Mouse (Mus musculus): Measurements from ENCODE around the gene Skap1. TPM values are rescaled to one million over a fixed set of nuclear protein-coding genes. Genes with fewer than 3 reads are reported as not detected.

Gene Skap1
- polyA plus RNA-seq, 1 experiment from 2014 or later, result 0.59 TPM

- H3K27me3 ChIP-seq, result no peaks in the 10 kb centered on the region
- in situ Hi-C loops (cut with MboI; ENCODE audit: low pct_unique_long_range_greater_than_20kb), result loop anchor here (5.0 kb wide), 2 partner anchors 63 to 318 kb away; partner anchors contain the start of gene Hoxb5
- no peak for TF ChIP-seq CTCF (IDR thresholded peaks at IDR 0.05)
- ATAC-seq, result no peak
- POLR2A ChIA-PET, result interaction anchor here (0.7 to 1.9 kb wide), 10 partner anchors 63 to 343 kb away, joined by 3 to 8 read pairs (median 4); partner anchors contain the start of gene Hoxb7
- CTCF ChIA-PET, result interaction anchor here (0.9 to 6.7 kb wide), 11 partner anchors 66 to 341 kb away, joined by 3 to 66 read pairs (median 4); partner anchors contain the start of genes Hoxb5 and Hoxb8
- no peak for DNase-seq (ENCODE audit: low read depth, low spot score)
These were observed 155.6 kb downstream of the Skap1 start for GRCm38 (mm10) chr11:96620006-96620405.

DNA sequence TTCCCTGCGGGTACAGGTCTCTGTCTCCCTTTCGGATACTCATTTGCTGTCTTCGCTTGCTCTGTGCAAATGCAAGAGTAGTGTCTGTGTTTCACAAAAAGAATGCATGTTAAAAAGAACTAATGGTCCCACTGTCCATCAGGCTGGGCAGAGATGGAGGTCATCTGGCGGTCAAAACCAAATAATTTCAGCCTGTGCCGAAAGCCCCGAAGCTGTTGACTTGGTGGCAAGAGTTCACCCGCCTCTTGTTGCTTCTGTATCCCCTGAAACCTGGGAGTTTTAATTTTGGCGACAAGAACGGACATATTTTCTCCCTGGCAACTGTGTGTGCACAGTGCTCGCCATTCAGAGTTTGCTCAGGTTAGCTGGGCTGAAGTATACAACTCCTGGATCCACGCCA lies 156.3 kb downstream of the Skap1 start:
- POLR2A ChIA-PET, result interaction anchor here (0.5 to 1.9 kb wide), 14 partner anchors 266 to 1516 kb away, joined by 3 to 9 read pairs (median 4); partner anchors contain the start of genes Hoxb7 and Hoxb8
- CTCF ChIA-PET, result interaction anchor here (0.6 to 6.7 kb wide), 35 partner anchors 8 to 342 kb away, joined by 3 to 66 read pairs (median 4); partner anchors contain the start of genes Hoxb3, Hoxb5 and Hoxb8

GRCm38 (mm10) chr11:96621167-96621566 lies 156.8 kb downstream of the Skap1 start:
- in situ Hi-C loops (cut with MboI; ENCODE audit: low pct_unique_long_range_greater_than_20kb), result loop anchor here (5.0 kb wide), 2 partner anchors 64 to 319 kb away; partner anchors contain the start of gene Hoxb5
- DNase-seq (ENCODE audit: low read depth, low spot score) (no peak), ATAC-seq (no peak)
- no peaks in the 10 kb centered on the region for H3K27me3 ChIP-seq
- ChIA-PET CTCF (interaction anchor here (0.6 to 6.7 kb wide), 39 partner anchors 8 to 348 kb away, joined by 3 to 66 read pairs (median 4); partner anchors contain the start of genes Hoxb3, Hoxb5 and Hoxb8), POLR2A (interaction anchor here (0.5 to 1.9 kb wide), 14 partner anchors 118 to 1516 kb away, joined by 3 to 11 read pairs (median 5); partner anchors contain the start of gene Hoxb8)
- peak; percentile 93 for TF ChIP-seq CTCF (IDR thresholded peaks at IDR 0.05)

More for the DNA sequence above, 156.3 kb downstream of the Skap1 start:
- DNase-seq (ENCODE audit: low read depth, low spot score) (no peak), ATAC-seq (no peak)
- no peaks in the 10 kb centered on the region for H3K27me3 ChIP-seq
- in situ Hi-C loops (cut with MboI; ENCODE audit: low pct_unique_long_range_greater_than_20kb), result loop anchor here (5.0 kb wide), 2 partner anchors 63 to 318 kb away; partner anchors contain the start of gene Hoxb5
- TF ChIP-seq CTCF (IDR thresholded peaks at IDR 0.05), result no peak

- POLR2A ChIA-PET, result no interaction called here
- H3K27me3 ChIP-seq, result no peaks in the 10 kb centered on the region
These were observed 158.4 kb downstream of the Skap1 start for GRCm38 (mm10) chr11:96622782-96623181.

GRCm38 (mm10) chr11:96624436-96624835 lies 160.0 kb downstream of the Skap1 start:
- CTCF ChIA-PET, result interaction anchor here (0.7 to 6.7 kb wide), 3 partner anchors 20 to 346 kb away, joined by 3 to 66 read pairs (median 3); partner anchors contain the start of gene Hoxb8
- peak; percentile 61 for TF ChIP-seq CTCF (IDR thresholded peaks at IDR 0.05)
- H3K27me3 ChIP-seq, result no peaks in the 10 kb centered on the region
- POLR2A ChIA-PET, result interaction anchor here (0.6 kb wide), 1 partner anchor 119 kb away, joined by 3 read pairs; no protein-coding TSS in a partner anchor
- in situ Hi-C loops (cut with MboI; ENCODE audit: low pct_unique_long_range_greater_than_20kb), result loop anchor here (5.0 kb wide), 2 partner anchors 67 to 322 kb away; partner anchors contain the start of gene Hoxb5
- DNase-seq (ENCODE audit: low read depth, low spot score) (no peak), ATAC-seq (no peak)

More at GRCm38 (mm10) chr11:96622782-96623181, 158.4 kb downstream of the Skap1 start:
- in situ Hi-C loops (cut with MboI; ENCODE audit: low pct_unique_long_range_greater_than_20kb), result loop anchor here (5.0 kb wide), 2 partner anchors 65 to 320 kb away; partner anchors contain the start of gene Hoxb5
- ATAC-seq (peak; percentile 60), DNase-seq (ENCODE audit: low read depth, low spot score) (no peak)
- CTCF ChIA-PET, result interaction anchor here (6.7 kb wide), 1 partner anchor 344 kb away, joined by 66 read pairs; the partner anchor contains the start of gene Hoxb8
- TF ChIP-seq CTCF (IDR thresholded peaks at IDR 0.05), result peak; percentile 89

- H3K27me3 ChIP-seq, result peaks cover 11% of the 10 kb centered on the region
- DNase-seq (ENCODE audit: low read depth, low spot score), result no peak
- in situ Hi-C loops (cut with MboI; ENCODE audit: low pct_unique_long_range_greater_than_20kb), result no loop called here
- TF ChIP-seq CTCF (IDR thresholded peaks at IDR 0.05), result no peak
- CTCF ChIA-PET, result interaction anchor here (1.2 to 1.7 kb wide), 4 partner anchors 9 to 44 kb away, joined by 3 to 4 read pairs (median 4); no protein-coding TSS in a partner anchor
- ATAC-seq, result no peak
- POLR2A ChIA-PET, result no interaction called here
These were observed 165.4 kb downstream of the Skap1 start for GRCm38 (mm10) chr11:96629775-96630174.

GRCm38 (mm10) chr11:96631521-96631920 lies 167.1 kb downstream of the Skap1 start:
- ATAC-seq (no peak), DNase-seq (ENCODE audit: low read depth, low spot score) (no peak)
- CTCF ChIA-PET, result no interaction called here
- POLR2A ChIA-PET, result interaction anchor here (0.6 kb wide), 2 partner anchors 253 to 329 kb away, joined by 3 read pairs; no protein-coding TSS in a partner anchor
- H3K27me3 ChIP-seq, result peaks cover 14% of the 10 kb centered on the region
- in situ Hi-C loops (cut with MboI; ENCODE audit: low pct_unique_long_range_greater_than_20kb), result no loop called here
- TF ChIP-seq CTCF (IDR thresholded peaks at IDR 0.05), result no peak

DNA sequence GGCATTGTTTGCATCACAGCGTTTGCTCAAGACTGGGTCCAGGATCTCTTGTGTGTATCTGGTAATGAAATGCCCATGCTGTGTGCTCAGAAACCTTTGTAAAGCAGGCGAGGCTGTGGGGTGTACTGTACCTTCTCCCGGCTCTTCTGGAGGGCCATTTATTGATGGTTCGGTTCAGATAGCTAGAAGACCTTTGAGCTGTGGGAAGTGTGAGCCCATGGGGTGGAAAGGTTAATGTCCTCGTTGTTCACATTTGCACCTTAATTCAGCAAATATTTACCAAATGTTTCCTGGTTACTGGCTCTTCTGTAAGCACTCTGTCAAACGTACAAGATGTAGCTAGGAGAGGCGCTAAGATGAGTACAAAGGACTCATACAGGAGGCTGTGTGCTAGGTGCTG lies 173.5 kb downstream of the Skap1 start:
- CTCF ChIA-PET, result no interaction called here
- peaks cover 14% of the 10 kb centered on the region for H3K27me3 ChIP-seq
- DNase-seq (ENCODE audit: low read depth, low spot score) (no peak), ATAC-seq (no peak)
- POLR2A ChIA-PET, result no interaction called here
- no peak for TF ChIP-seq CTCF (IDR thresholded peaks at IDR 0.05)
- in situ Hi-C loops (cut with MboI; ENCODE audit: low pct_unique_long_range_greater_than_20kb), result no loop called here

DNA sequence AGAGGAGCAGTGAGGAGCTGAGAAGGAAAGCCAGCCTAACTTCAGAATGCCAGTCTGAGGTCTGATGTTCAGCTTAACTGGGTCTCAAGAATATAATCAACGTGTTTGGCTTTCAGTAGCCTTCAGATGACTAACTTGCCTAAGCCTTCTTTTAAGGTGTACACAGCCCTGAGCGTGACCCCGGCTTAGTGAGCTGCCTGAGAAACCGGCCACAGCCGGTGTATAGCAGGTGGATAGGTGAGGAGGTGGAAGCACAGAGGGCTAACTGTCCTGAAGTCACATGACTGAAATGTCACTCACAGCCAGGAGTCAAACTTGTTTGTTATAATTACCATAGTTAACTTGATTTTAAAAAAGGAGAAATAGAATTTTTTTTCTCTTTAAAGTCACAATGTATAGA lies 175.4 kb downstream of the Skap1 start:
- DNase-seq (ENCODE audit: low read depth, low spot score) (no peak), ATAC-seq (no peak)
- ChIA-PET CTCF (no interaction called here), POLR2A (no interaction called here)
- in situ Hi-C loops (cut with MboI; ENCODE audit: low pct_unique_long_range_greater_than_20kb), result no loop called here
- no peak for TF ChIP-seq CTCF (IDR thresholded peaks at IDR 0.05)
- H3K27me3 ChIP-seq, result peaks cover 3% of the 10 kb centered on the region

DNA sequence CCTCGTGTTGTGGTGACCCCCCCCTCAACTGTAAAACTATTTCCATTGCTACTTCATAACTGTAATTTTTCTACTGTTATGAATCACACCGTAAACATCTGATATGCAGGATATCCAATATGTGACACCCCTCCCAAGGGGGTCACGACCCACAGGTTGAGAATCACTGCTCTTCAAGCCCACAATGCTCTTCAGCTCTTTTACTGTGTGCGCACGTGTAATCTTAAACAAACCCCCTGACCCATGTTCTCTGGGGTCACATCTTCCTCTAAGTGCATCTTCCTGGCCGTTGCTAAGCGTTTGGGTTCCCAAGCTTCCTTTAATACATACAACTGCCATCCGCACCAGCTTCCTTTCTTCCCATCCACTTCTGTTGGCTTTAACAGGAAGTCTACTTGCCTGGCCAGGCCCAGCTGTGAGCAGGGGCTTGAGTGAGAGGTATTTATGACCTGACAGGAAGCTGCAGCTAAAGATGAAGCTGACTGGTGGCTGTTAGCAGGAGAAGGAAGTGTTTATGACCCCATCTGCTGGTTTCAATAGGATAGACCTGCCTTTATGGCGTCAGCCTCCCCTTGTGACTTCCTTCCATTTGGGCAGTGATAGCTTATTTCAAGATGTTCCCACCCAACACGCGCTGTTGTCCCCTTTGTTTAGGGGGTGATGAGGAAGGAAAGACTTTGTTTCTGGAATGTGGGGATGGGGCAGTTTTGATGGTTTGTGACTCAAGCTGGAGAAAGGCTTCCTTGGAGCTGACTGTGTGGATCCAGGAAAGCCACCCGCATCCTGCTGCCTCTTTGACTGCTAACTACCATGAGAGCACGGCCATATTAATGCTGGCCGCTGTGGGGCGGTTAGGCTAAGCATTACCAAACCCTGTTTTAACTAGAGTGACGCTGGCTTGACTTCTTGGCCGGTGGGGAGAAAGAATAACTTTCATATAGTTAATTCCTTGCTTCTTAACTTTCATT lies 178.1 kb downstream of the Skap1 start:
- POLR2A ChIA-PET, result interaction anchor here (0.6 kb wide), 1 partner anchor 48 kb away, joined by 4 read pairs; no protein-coding TSS in a partner anchor
- TF ChIP-seq CTCF (IDR thresholded peaks at IDR 0.05), result no peak
- in situ Hi-C loops (cut with MboI; ENCODE audit: low pct_unique_long_range_greater_than_20kb), result no loop called here
- DNase-seq (ENCODE audit: low read depth, low spot score) (no peak), ATAC-seq (no peak)
- CTCF ChIA-PET, result interaction anchor here (1.2 to 1.8 kb wide), 3 partner anchors 13 to 60 kb away, joined by 3 to 4 read pairs (median 4); no protein-coding TSS in a partner anchor
- no peaks in the 10 kb centered on the region for H3K27me3 ChIP-seq

Measured in Patski (cell line).